Mouse (Mus musculus): ENCODE results near the gene Shisa2.

DNA sequence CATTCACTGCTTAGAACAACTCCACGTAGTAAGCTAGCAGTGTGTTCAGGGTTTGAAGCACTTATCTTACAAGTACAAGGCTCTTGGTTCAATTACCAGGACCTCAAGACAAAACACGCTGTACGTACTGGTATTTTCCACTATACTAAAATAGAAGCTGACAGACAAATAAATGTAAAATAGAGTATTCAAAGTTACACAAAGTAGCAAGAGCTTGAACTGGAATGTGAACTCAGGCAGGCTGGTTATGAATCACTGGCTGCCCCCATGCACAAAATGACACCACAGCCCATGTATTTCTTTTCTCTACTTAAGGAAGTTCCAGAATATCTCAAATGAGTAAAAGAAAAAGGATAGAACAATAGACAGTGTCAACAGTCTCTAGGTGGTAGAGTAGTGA is 30.1 kb upstream of the Shisa2 start:
- no peak for TF ChIP-seq CTCF (IDR thresholded peaks at IDR 0.05; ENCODE audit: extremely low read depth, insufficient read depth, low read length)
- TF ChIP-seq POLR2A (IDR thresholded peaks at IDR 0.05; ENCODE audit: extremely low read depth, insufficient read depth, low read length), result no peak
